Mouse (Mus musculus): ENCODE measurements around the gene Atp6v1d. TPM values are rescaled to one million over a fixed set of nuclear protein-coding genes. Genes with fewer than 3 reads are reported as not detected.

Gene Atp6v1d
- polyA plus RNA-seq, 1 experiment from 2014 or later: 65.2 TPM

GRCm38 (mm10) chr12:78839906-78840305 lies 21.5 kb downstream of the Atp6v1d start:
- H3K9ac ChIP-seq (ENCODE audit: low read depth, low read length): no peak overlapping the region
- H3K4me3 ChIP-seq (ENCODE audit: low read length): no peak overlapping the region
- no peaks in the 10 kb centered on the region for H3K9me3 ChIP-seq (ENCODE audit: control insufficient read depth, low read length)
- ATAC-seq (ENCODE audit: low FRiP score, low TSS enrichment): no peak
- no peak overlapping the region for H3K27ac ChIP-seq (ENCODE audit: low read depth, low read length)
- no peaks in the 10 kb centered on the region for H3K27me3 ChIP-seq (ENCODE audit: control insufficient read depth, insufficient read depth, low read length)
- WGBS: 93% methylated on average over 4 of the region's 4 CpGs
- H3K4me1 ChIP-seq (ENCODE audit: control insufficient read depth, insufficient read depth, low read length): no peaks in the 10 kb centered on the region
- H3K4me2 ChIP-seq (replicated peaks; ENCODE audit: low read depth, low read length): no peak overlapping the region
- peaks cover 59% of the 10 kb centered on the region for H3K36me3 ChIP-seq (ENCODE audit: control insufficient read depth, insufficient read depth, low read length)

- WGBS: 90% methylated on average over 2 of the region's 2 CpGs
- H3K4me2 ChIP-seq (replicated peaks; ENCODE audit: low read depth, low read length): no peak overlapping the region
- H3K9ac ChIP-seq (ENCODE audit: low read depth, low read length): no peak overlapping the region
- H3K27me3 ChIP-seq (ENCODE audit: control insufficient read depth, insufficient read depth, low read length): no peaks in the 10 kb centered on the region
- H3K9me3 ChIP-seq (ENCODE audit: control insufficient read depth, low read length): no peaks in the 10 kb centered on the region
- H3K4me1 ChIP-seq (ENCODE audit: control insufficient read depth, insufficient read depth, low read length): no peaks in the 10 kb centered on the region
- no peak overlapping the region for H3K4me3 ChIP-seq (ENCODE audit: low read length)
- no peak overlapping the region for H3K27ac ChIP-seq (ENCODE audit: low read depth, low read length)
- peaks cover 50% of the 10 kb centered on the region for H3K36me3 ChIP-seq (ENCODE audit: control insufficient read depth, insufficient read depth, low read length)
- ATAC-seq (ENCODE audit: low FRiP score, low TSS enrichment): no peak
These were observed 26.9 kb downstream of the Atp6v1d start for GRCm38 (mm10) chr12:78834496-78834895.

GRCm38 (mm10) chr12:78814437-78814836 lies 47.0 kb downstream of the Atp6v1d start:
- Histone ChIP-seq H3K4me1 (ENCODE audit: control insufficient read depth, insufficient read depth, low read length) (no peaks in the 10 kb centered on the region), H3K9ac (ENCODE audit: low read depth, low read length) (no peak overlapping the region), H3K27ac (ENCODE audit: low read depth, low read length) (no peak overlapping the region), H3K9me3 (ENCODE audit: control insufficient read depth, low read length) (no peaks in the 10 kb centered on the region), H3K4me3 (ENCODE audit: low read length) (no peak overlapping the region), H3K36me3 (ENCODE audit: control insufficient read depth, insufficient read depth, low read length) (no peaks in the 10 kb centered on the region; the same call in 1 of the 2 replicates), H3K27me3 (ENCODE audit: control insufficient read depth, insufficient read depth, low read length) (no peaks in the 10 kb centered on the region), H3K4me2 (replicated peaks; ENCODE audit: low read depth, low read length) (no peak overlapping the region)
- ATAC-seq (ENCODE audit: low FRiP score, low TSS enrichment): no peak

GRCm38 (mm10) chr12:78801836-78802235 lies 59.6 kb downstream of the Atp6v1d start:
- Histone ChIP-seq H3K27ac (ENCODE audit: low read depth, low read length) (no peak overlapping the region), H3K9ac (ENCODE audit: low read depth, low read length) (no peak overlapping the region), H3K4me3 (ENCODE audit: low read length) (no peak overlapping the region), H3K9me3 (ENCODE audit: control insufficient read depth, low read length) (no peaks in the 10 kb centered on the region), H3K27me3 (ENCODE audit: control insufficient read depth, insufficient read depth, low read length) (no peaks in the 10 kb centered on the region), H3K4me1 (ENCODE audit: control insufficient read depth, insufficient read depth, low read length) (no peaks in the 10 kb centered on the region), H3K36me3 (ENCODE audit: control insufficient read depth, insufficient read depth, low read length) (peaks cover 8% of the 10 kb centered on the region; the same call in 1 of the 2 replicates), H3K4me2 (replicated peaks; ENCODE audit: low read depth, low read length) (no peak overlapping the region)
- ATAC-seq (ENCODE audit: low FRiP score, low TSS enrichment): no peak

- WGBS: 86% methylated on average over 3 of the region's 3 CpGs
These were observed 61.4 kb downstream of the Atp6v1d start for GRCm38 (mm10) chr12:78800036-78800435.

GRCm38 (mm10) chr12:78794236-78794635 lies 67.2 kb downstream of the Atp6v1d start:
- no peaks in the 10 kb centered on the region for H3K4me1 ChIP-seq (ENCODE audit: control insufficient read depth, insufficient read depth, low read length)
- H3K27me3 ChIP-seq (ENCODE audit: control insufficient read depth, insufficient read depth, low read length): no peaks in the 10 kb centered on the region
- no peaks in the 10 kb centered on the region for H3K9me3 ChIP-seq (ENCODE audit: control insufficient read depth, low read length)
- WGBS: 8% methylated on average over 1 of the region's 1 CpGs
- no peak overlapping the region for H3K4me3 ChIP-seq (ENCODE audit: low read length)
- peak; percentile 78; the same call in 1 of the 2 replicates for ATAC-seq (ENCODE audit: low FRiP score, low TSS enrichment)
- no peak overlapping the region for H3K9ac ChIP-seq (ENCODE audit: low read depth, low read length)
- H3K27ac ChIP-seq (ENCODE audit: low read depth, low read length): no peak overlapping the region
- no peak overlapping the region for H3K4me2 ChIP-seq (replicated peaks; ENCODE audit: low read depth, low read length)
- H3K36me3 ChIP-seq (ENCODE audit: control insufficient read depth, insufficient read depth, low read length): 0 out of 2 replicates have a peak, but pooled peaks cover 8% of the 10 kb centered on the region

More at GRCm38 (mm10) chr12:78800036-78800435, 61.4 kb downstream of the Atp6v1d start:
- no peak overlapping the region for H3K9ac ChIP-seq (ENCODE audit: low read depth, low read length)
- H3K36me3 ChIP-seq (ENCODE audit: control insufficient read depth, insufficient read depth, low read length): peaks cover 8% of the 10 kb centered on the region; the same call in 1 of the 2 replicates
- no peak overlapping the region for H3K4me2 ChIP-seq (replicated peaks; ENCODE audit: low read depth, low read length)
- H3K9me3 ChIP-seq (ENCODE audit: control insufficient read depth, low read length): no peaks in the 10 kb centered on the region
- no peak overlapping the region for H3K27ac ChIP-seq (ENCODE audit: low read depth, low read length)
- H3K4me3 ChIP-seq (ENCODE audit: low read length): no peak overlapping the region
- no peaks in the 10 kb centered on the region for H3K4me1 ChIP-seq (ENCODE audit: control insufficient read depth, insufficient read depth, low read length)
- ATAC-seq (ENCODE audit: low FRiP score, low TSS enrichment): no peak
- no peaks in the 10 kb centered on the region for H3K27me3 ChIP-seq (ENCODE audit: control insufficient read depth, insufficient read depth, low read length)

GRCm38 (mm10) chr12:78790791-78791190 lies 70.6 kb downstream of the Atp6v1d start:
- Histone ChIP-seq H3K4me3 (ENCODE audit: low read length) (no peak overlapping the region), H3K27ac (ENCODE audit: low read depth, low read length) (no peak overlapping the region), H3K4me2 (replicated peaks; ENCODE audit: low read depth, low read length) (no peak overlapping the region), H3K4me1 (ENCODE audit: control insufficient read depth, insufficient read depth, low read length) (no peaks in the 10 kb centered on the region), H3K9me3 (ENCODE audit: control insufficient read depth, low read length) (no peaks in the 10 kb centered on the region), H3K9ac (ENCODE audit: low read depth, low read length) (no peak overlapping the region), H3K27me3 (ENCODE audit: control insufficient read depth, insufficient read depth, low read length) (no peaks in the 10 kb centered on the region), H3K36me3 (ENCODE audit: control insufficient read depth, insufficient read depth, low read length) (no peaks in the 10 kb centered on the region)
- ATAC-seq (ENCODE audit: low FRiP score, low TSS enrichment): no peak
- 75% methylated on average over 2 of the region's 2 CpGs for WGBS

Other genes starting within 250 kb of the Atp6v1d start
- gene Fam71d, start 170.1 kb downstream of the Atp6v1d start, polyA plus RNA-seq (2014; fragmentation: Nextera tagmentation; extraction: Ambion mirVana): 0.28 TPM in 1 of 2 replicates, not detected in the other
- gene Mpp5, start 112.7 kb downstream of the Atp6v1d start, polyA plus RNA-seq (2014; fragmentation: Nextera tagmentation; extraction: Ambion mirVana): 21.9 and 23.1 TPM in 2 replicates
- 245 and 270 TPM in 2 replicates for gene Eif2s1, start 181 bp upstream of the Atp6v1d start, polyA plus RNA-seq (2014; fragmentation: Nextera tagmentation; extraction: Ambion mirVana)
- 3.5 and 3.6 TPM in 2 replicates for gene Plek2, start 45.3 kb upstream of the Atp6v1d start, polyA plus RNA-seq (2014; fragmentation: Nextera tagmentation; extraction: Ambion mirVana)
- 2.3 and 2.9 TPM in 2 replicates for gene Tmem229b, start 146.0 kb upstream of the Atp6v1d start, polyA plus RNA-seq (2014; fragmentation: Nextera tagmentation; extraction: Ambion mirVana)
- 5.3 and 7.9 TPM in 2 replicates for gene Plekhh1, start 167.5 kb upstream of the Atp6v1d start, polyA plus RNA-seq (2014; fragmentation: Nextera tagmentation; extraction: Ambion mirVana)
- gene Pigh, start 228.0 kb upstream of the Atp6v1d start, polyA plus RNA-seq (2014; fragmentation: Nextera tagmentation; extraction: Ambion mirVana): 27.1 and 36.4 TPM in 2 replicates